Mouse (Mus musculus): ENCODE data around the gene Erich6b.

The Erich6b gene

GRCm38 (mm10) chr14:75642080-75642479 is at the start of gene Erich6b:
Gene Erich6b (plus strand): TSS chr14:75642259.
- no peak for DNase-seq (ENCODE audit: low read depth, low spot score)

DNA sequence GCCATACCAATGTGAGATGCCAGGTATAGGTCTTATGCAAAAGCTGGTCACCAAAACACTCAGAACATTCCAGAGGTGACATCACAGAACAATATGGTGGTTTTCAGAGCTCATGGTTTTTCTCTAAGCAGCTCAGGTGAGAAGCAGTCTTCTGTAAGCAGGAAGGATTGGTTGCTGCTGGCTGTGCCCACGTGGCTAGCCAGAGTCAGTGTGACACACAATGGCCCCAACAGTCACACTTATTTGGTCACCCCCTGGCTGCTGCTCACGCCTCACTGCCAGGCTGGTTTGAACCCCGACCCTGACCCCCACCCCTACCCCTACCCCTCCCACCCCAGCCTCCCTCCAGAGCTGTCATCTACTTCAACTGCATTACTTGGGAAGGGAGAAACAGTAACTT is 49.1 kb upstream of the Erich6b start, which contains the start of gene Spert:
Spert (minus strand) TSS at position 139 of the 400 bp plus-strand sequence.
- DNase-seq (ENCODE audit: low read depth, low spot score) = no peak

- no peak for DNase-seq (ENCODE audit: low read depth, low spot score)
Observed at GRCm38 (mm10) chr14:75609176-75609575, 32.9 kb upstream of the Erich6b start.

DNA sequence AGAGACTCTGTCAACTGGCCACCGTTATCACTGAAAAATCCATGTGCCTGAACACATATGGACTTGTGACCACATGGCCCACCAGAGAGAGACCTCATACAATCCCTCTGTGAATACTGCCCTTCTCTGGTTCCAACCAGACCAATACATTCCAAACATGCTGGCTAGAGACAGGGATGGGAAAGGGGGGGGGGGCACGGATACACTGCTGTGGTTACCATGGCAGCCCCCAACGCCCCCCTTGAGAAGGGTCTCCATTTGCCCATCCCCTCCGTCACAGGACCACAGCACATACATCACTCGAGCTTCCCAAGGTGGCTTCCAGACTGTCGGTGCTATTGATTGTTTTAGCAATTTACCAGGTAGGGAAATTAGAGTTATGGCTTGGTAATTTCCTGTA is 25.7 kb upstream of the Erich6b start:
- DNase-seq (ENCODE audit: low read depth, low spot score) = no peak

DNA sequence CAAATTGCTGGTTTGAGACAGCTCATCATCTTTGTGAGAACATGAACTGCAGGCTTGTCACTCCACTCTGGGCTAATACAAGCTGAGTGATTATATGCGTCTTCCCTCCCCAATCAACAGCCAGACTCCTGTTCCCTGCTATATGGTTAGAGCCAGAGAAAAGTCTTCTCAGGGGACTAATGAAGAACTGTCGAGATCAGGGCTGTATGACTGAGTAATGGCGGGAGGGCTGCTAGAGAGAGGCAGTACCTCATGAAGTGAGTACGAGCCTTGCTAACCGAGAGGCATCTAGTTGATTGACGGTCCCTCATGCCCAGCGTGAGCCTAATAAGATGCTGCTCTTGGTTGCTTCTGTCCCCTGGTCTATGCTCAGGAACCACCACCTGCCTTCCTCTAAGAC is 19.1 kb upstream of the Erich6b start:
- DNase-seq (ENCODE audit: low read depth, low spot score) = no peak

DNA sequence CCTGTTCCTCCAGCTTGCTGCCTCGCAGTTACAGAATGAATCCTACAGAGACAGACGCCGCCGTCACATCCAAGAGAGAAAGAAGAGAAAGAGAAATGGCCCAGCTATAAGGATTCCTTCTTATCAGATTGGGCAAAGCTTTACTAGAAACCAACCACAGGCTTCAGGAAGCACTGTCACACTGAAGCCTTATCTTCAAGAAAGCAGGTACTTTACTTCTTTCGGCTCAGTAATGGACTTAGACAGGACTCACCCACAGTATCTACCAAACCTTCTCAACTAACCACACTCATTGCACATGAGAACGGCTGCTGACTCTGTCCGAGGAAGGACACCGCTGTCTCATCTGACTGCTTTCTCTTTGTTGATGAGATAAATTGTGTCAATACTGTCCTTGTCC is 13.2 kb upstream of the Erich6b start:
- no peak for DNase-seq (ENCODE audit: low read depth, low spot score)

DNA sequence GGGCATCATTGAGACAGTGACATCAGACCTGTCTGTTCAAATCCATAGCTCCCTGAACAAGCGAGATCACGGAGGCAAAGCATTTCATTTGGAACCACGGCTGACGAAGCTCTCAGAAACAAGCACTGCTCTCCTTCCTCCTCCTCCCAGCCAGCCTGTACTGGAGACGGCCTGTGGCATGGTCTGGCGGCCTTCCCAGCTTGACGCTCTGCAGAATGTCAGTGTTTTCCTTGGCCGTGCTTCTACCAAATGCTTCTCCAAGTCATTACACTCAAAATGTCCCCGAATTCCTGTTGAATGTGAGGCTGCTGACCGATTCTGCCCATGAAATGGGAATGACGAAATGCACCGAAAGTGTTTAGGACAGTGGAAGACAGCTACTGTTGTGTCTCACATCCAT is 6.7 kb upstream of the Erich6b start:
- DNase-seq (ENCODE audit: low read depth, low spot score) = no peak

GRCm38 (mm10) chr14:75636107-75636506 is 6.0 kb upstream of the Erich6b start:
- no peak for DNase-seq (ENCODE audit: low read depth, low spot score)

DNA sequence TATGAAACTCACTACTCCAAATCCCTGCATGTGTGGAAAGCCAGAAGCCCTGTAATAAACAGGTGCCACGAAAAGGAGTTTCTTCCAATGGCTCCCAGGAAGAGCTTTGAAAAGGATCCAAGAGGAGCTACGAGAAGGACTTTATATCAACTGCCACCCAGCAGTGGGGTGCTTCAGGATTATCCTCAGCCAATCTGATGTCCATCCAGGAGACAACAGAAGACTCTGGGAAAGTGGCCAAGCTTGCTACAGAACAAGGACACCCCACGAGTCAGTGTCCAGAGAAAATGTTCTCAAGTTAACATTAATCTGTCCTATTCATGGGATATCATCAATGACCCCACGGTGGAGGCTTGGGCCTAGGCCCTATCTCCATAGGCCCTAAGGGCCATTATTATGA is 4.4 kb upstream of the Erich6b start:
- no peak for DNase-seq (ENCODE audit: low read depth, low spot score)

DNA sequence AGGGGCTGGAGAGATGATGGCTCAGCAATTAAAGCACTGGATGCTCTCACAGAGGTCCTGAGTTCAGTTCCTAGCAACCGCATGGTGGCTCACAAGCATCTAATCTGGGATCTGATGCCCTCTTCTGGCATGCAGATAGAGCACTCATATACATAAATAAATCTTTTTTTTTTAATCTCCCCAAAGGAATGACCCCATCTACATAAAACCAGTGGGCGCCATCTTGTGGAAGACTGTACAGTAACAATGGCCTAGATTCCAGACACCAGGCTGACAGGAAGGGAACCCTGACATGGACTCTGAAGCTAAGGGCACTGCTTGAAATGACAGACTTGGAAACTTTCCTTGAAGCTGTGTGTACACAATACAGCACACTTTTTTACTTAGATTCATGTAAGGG is 1.2 kb upstream of the Erich6b start:
- DNase-seq (ENCODE audit: low read depth, low spot score) = no peak

DNA sequence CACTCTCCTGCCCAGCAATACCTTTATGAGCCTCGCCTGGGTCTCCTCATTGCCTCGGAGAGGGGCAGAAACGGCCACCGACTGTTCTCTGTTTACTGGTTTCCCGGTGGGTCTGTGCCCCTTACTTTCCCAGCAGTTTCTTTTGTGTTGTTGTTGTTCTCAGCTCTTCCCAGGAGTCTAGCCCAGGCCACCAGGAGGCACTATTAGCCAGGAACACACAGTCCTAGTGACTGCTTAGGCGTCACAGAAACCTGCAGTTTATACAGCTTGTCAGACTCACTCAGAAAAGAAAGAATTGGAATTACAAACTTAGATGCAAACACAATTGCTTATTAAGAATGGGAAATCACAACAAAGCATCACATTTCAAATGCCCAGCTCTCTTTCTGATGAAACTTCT is 690 bp upstream of the Erich6b start:
- DNase-seq (ENCODE audit: low read depth, low spot score) = no peak

- DNase-seq (ENCODE audit: low read depth, low spot score) = no peak
Observed at GRCm38 (mm10) chr14:75645461-75645860, 3.4 kb downstream of the Erich6b start.

GRCm38 (mm10) chr14:75646060-75646459 is 4.0 kb downstream of the Erich6b start:
- no peak for DNase-seq (ENCODE audit: low read depth, low spot score)

DNA sequence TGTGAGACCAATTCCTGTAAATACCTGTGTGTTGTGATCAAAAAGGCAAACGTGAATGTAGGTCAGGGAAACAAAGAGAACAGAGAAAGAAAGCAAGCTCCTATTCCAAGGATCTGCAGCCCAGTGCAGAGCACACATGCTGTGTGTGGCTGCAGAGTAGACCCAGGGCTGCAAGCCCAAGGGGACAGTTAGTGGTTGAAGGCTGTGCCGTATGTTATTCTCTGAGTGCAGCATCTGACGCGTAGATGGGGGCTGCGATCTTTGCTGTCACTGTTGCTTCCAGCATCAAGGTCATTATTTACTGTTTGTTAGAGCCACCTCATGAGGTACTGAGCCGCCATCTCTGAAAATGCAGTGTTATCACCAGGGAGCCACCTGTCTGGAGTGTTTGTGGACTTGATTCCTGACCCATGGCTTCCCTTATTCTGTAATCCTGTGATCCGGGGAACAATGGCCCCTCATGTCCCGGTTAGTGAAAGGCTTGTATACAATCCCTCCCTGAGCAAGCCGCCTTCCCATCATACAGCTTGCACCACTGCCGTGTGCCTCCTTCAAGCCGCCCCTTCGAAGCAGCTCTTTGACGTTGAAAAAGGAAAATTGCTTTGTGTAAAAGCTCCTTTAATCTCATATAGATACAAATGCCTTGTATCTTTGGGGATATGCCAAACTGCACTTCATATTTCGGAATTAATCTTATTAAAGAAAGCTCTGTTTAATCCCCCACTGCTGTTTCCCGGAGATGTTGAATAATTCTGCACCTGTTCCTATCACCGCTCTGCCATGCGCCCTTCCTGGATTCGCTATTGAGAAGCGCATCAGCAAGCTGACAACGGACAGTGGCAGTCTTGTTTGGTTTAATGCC is 5.1 kb downstream of the Erich6b start:
- DNase-seq (ENCODE audit: low read depth, low spot score) = no peak

DNA sequence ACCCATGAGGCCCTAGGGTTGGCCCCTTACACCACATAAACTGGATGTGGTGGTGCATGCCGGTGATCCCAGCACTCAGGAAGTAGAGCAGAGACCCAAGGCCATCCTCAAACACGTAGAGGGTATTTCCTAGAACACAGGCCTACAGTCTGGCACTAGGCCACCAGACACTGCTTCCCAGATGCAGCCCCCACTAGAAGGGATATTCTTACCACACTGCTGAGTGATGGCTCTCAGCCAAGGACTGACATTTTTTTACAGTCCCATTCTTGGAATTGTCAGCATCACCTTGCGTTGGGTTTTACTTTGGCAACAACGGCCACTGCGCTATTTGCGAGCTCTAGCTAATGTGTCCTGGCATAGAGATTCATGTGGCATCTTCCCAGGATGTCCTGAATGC is 18.9 kb downstream of the Erich6b start:
- no peak for DNase-seq (ENCODE audit: low read depth, low spot score)

DNA sequence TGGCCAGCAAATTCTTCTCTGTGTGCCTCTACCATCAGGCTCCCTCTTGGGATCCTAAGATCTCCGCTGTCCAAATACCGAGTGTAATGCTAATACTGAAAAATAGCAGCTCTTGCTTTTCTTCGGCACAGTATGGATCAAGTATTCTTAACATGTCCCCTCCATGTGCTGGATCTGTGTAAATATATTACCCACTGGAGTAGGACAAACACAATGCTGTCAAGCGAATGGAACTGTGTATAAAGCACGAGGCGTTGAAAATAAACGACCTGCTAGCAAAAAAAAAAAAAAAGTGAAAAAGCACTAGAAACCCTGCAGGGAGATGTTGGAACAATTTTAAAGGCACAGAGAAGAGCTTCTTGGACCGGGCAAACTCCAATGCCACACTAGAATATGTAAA is 19.5 kb downstream of the Erich6b start:
- DNase-seq (ENCODE audit: low read depth, low spot score) = no peak

DNA sequence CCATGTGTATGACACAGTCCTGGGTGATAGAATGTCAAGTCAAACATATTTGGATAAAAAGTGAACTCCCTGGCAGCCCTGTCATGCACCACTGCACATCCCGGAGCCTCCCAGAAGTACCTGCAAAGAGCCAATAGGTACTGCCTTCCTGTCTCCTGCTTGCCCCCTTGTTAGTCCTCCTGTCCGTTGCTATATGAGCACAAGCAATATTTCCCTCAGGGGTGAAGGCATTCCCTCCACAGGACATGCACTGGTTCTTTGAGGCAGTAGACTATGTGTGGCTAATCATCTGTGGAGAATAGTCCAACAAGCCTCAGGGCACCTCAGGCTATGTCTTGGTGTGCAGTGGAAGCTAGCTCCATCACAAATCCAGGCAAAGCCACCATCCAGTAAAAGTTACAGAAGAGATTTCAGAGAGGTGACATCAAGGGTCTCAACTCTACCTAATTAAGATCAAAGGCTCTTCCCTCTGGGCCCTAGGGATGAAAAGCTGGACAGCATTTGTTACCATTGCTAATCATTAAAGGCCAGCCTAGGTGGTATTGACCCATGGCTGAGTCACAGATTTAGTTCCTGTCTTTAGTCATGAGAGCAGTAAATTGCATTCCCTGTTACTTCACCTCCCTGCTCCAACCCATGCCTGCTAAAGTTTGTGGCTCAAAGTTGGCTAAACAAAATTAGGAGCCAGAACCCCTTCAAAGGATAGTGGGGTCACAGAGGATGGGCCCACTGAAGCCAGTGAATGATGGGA is 23.5 kb downstream of the Erich6b start:
- DNase-seq (ENCODE audit: low read depth, low spot score) = no peak

- no peak for DNase-seq (ENCODE audit: low read depth, low spot score)
Observed at GRCm38 (mm10) chr14:75669085-75669645, 27.1 kb downstream of the Erich6b start.

GRCm38 (mm10) chr14:75676316-75676715 is 34.3 kb downstream of the Erich6b start:
- no peak for DNase-seq (ENCODE audit: low read depth, low spot score)

- no peak for DNase-seq (ENCODE audit: low read depth, low spot score)
Observed at GRCm38 (mm10) chr14:75690428-75690827, 48.4 kb downstream of the Erich6b start.

DNA sequence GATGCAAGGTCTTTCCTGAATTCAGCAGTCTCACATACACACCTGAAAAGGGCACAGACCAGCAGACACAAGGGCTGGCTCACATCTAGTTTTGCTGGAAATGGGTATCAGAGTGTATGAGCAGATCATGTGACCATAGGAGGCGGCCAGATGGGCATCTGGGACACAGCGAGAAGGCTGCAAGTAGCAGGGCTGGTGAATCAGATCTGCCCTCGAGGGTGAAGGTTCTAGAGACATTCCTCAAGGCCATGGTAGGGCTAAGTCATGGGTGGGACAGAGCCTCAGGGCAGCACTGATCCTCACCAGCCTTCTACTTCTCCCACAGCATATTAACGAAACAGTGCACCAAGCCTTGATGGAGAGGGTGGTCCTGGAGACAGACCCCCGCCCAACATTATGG is 54.0 kb downstream of the Erich6b start:
- DNase-seq (ENCODE audit: low read depth, low spot score) = no peak

DNA sequence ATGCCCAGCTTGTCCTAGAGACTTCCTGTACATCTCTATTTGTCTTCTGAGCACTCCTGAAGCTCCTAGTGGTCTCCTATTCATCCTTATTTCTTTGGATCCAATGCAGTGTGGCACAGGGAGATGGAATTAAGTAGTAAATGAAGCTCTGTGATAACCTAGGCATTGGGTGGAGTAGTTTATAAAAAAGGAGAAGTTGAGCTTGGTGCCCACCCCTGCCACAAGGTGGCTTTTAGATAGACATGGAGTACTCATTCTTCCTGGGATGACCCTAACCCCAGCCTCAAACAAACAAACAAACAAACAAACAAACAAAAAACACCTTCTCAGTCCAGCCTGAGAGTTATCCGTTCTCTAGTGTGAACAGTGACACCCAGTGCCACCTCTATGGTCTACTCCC is 55.9 kb downstream of the Erich6b start:
- DNase-seq (ENCODE audit: low read depth, low spot score) = no peak

DNA sequence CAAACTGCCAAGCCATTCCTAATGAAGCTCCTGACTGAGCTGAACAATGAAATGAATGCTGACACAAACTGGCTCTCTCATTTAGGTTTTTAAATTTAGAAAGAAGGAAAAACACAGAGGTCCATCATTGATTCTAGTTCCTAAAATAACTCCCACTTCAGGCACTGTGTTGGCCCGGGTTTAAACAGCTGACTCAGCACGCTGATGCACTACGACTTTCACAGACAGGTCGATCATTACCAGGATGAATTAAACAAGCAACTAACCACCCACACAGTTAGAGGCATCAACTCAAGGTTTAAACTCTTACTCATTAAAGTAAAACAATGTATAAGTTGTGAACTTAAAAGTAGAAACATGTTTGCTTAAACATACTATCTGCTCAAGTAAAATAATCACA is 64.6 kb downstream of the Erich6b start:
- DNase-seq (ENCODE audit: low read depth, low spot score) = no peak
